Mouse (Mus musculus) cortical plate, adult 2 months (tissue): ENCODE measurements around the gene Mpv17.

Experiments
- CTCF ChIP-seq: fragments of 200-500 bp; IDR thresholded peaks from 2 replicates; pipeline ENCODE4 v1.5.1; 2011; ENCODE audit warnings: mild to moderate bottlenecking, control low read depth, low read length; ENCODE audit not compliant: insufficient read depth; ENCODE audit errors: extremely low read depth
- POLR2A ChIP-seq: fragments of 200-500 bp; IDR thresholded peaks from 2 replicates; pipeline ENCODE4 v1.6.1; 2011; ENCODE audit warnings: mild to moderate bottlenecking, low read length, control low read depth; ENCODE audit not compliant: insufficient read depth; ENCODE audit errors: extremely low read depth

- no peak for TF ChIP-seq CTCF
- TF ChIP-seq POLR2A, result no peak
Observed at GRCm38 (mm10) chr5:31201042-31201741, 47.1 kb upstream of the Mpv17 start.
